17 mouse cellular contexts compared by ENCODE assay signal in genomic region chr4:88011870-88012572, GRCm38 (mm10). TPM values are rescaled to one million over a fixed set of nuclear protein-coding genes. Genes with fewer than 3 reads are reported as not detected.
DNase-seq lines count a peak whose midpoint lies in the region; ATAC-seq and TF ChIP-seq lines count a peak whose summit lies in the region.
"Had no signal": no experiment of that assay in that cellular context is flagged by ENCODE, and none has a peak within 500 bp of the region (broad histone marks: within the 10 kb centered on the region; RNA-seq: fewer than 3 reads in every experiment).

No protein-coding gene starts in this region.

- intact Hi-C loops in heart, postnatal 36 days (cut with DNase I): no loop called here

- TF ChIP-seq CTCF in heart, postnatal 0 days (IDR thresholded peaks at IDR 0.05; ENCODE audit: low read depth): no peak

- DNase-seq in heart, postnatal 0 days (ENCODE audit: low spot score): no peak
- no peak for DNase-seq in heart, postnatal 36 days
- DNase-seq in neural tube, embryonic 10.5 days (ENCODE audit: extremely low spot score, low spot score): no peak
- DNase-seq in limb, embryonic 11.5 days (ENCODE audit: low spot score): peak; percentile 20
- DNase-seq in splenic B cell, adult 2 months (ENCODE audit: low read depth, low spot score): peak; percentile 2
- no peak for DNase-seq in adrenal gland, postnatal 36 days
- DNase-seq in spleen, postnatal 14 days (ENCODE audit: low spot score in 2 of 2): no peak
- DNase-seq: cerebellum, adult 9-11 months; kidney, postnatal 10 days; retina, postnatal 1 day; right cerebral cortex, postnatal 4 days had no signal

- no peak overlapping the region for H3K9ac ChIP-seq in heart, postnatal 0 days (replicated peaks; ENCODE audit: low read depth, low read length)
- H3K9ac ChIP-seq in neural tube, embryonic 12.5 days: no peak overlapping the region
- H3K9ac ChIP-seq in limb, embryonic 11.5 days (ENCODE audit: low read length): no peak overlapping the region
- H3K9ac ChIP-seq: lung, embryonic 15.5 days had no signal

- no peak overlapping the region for H3K27ac ChIP-seq in heart, postnatal 0 days (ENCODE audit: low read depth)
- H3K27ac ChIP-seq in neural tube, embryonic 12.5 days: no peak overlapping the region
- no peak overlapping the region for H3K27ac ChIP-seq in limb, embryonic 11.5 days (replicated peaks; ENCODE audit: low read depth, low read length)
- H3K27ac ChIP-seq: hindbrain, postnatal 0 days; lung, embryonic 15.5 days; midbrain, embryonic 10.5 days had no signal

- peak overlapping the region; percentile 32; the same call in 1 of the 2 replicates for H3K4me2 ChIP-seq in heart, postnatal 0 days (ENCODE audit: low read depth, low read length)
- H3K4me2 ChIP-seq in neural tube, embryonic 12.5 days (replicated peaks): 0 out of 2 replicates have a peak overlapping the region, but pooled peaks have one; percentile 14
- no peak overlapping the region for H3K4me2 ChIP-seq in limb, embryonic 11.5 days (ENCODE audit: low read depth, severe bottlenecking)
- H3K4me2 ChIP-seq: liver, embryonic 11.5 days; lung, embryonic 15.5 days had no signal

- no peak overlapping the region for H3K4me3 ChIP-seq in heart, postnatal 0 days (ENCODE audit: low read depth, low read length)
- no peak overlapping the region for H3K4me3 ChIP-seq in neural tube, embryonic 12.5 days
- no peak overlapping the region for H3K4me3 ChIP-seq in limb, embryonic 11.5 days (ENCODE audit: low read depth, low read length)
- H3K4me3 ChIP-seq: lung, embryonic 15.5 days; midbrain, embryonic 10.5 days had no signal

- 58% methylated on average over 4 of the region's 4 CpGs for WGBS in heart, postnatal 0 days
- WGBS in neural tube, embryonic 12.5 days: 38% methylated on average over 4 of the region's 4 CpGs
- 55% methylated on average over 4 of the region's 4 CpGs for WGBS in limb, embryonic 11.5 days

- no peak for ATAC-seq in heart, postnatal 0 days (ENCODE audit: insufficient read depth, low read depth)
- ATAC-seq in neural tube, embryonic 12.5 days (ENCODE audit: low FRiP score, low read depth): no peak
- ATAC-seq in limb, embryonic 11.5 days (ENCODE audit: insufficient number of reproducible peaks, low FRiP score, low TSS enrichment, low read depth): no peak
- ATAC-seq: hindbrain, postnatal 0 days had no signal

- no peaks in the 10 kb centered on the region for H3K36me3 ChIP-seq in heart, postnatal 0 days (replicated peaks; ENCODE audit: control insufficient read depth, insufficient read depth, low read length)
- H3K36me3 ChIP-seq in neural tube, embryonic 12.5 days: 0 out of 2 replicates have a peak, but pooled peaks cover 2% of the 10 kb centered on the region
- H3K36me3 ChIP-seq in limb, embryonic 11.5 days (ENCODE audit: control insufficient read depth, insufficient read depth, low read length): 0 out of 2 replicates have a peak, but pooled peaks cover 2% of the 10 kb centered on the region
- no peaks in the 10 kb centered on the region for H3K36me3 ChIP-seq in splenic B cell, adult 2 months (ENCODE audit: control insufficient read depth, insufficient read depth, low read length, poor library complexity, severe bottlenecking)

- no peak for TF ChIP-seq EP300 in heart, postnatal 0 days (IDR thresholded peaks at IDR 0.05; ENCODE audit: low read depth)

- no peaks in the 10 kb centered on the region for H3K9me3 ChIP-seq in heart, postnatal 0 days (replicated peaks; ENCODE audit: control insufficient read depth, low read length)
- H3K9me3 ChIP-seq in neural tube, embryonic 12.5 days: no peaks in the 10 kb centered on the region
- H3K9me3 ChIP-seq in limb, embryonic 11.5 days (ENCODE audit: control insufficient read depth, low read length): no peaks in the 10 kb centered on the region
- H3K9me3 ChIP-seq: G1E; lung, embryonic 15.5 days; midbrain, embryonic 10.5 days had no signal

- H3K27me3 ChIP-seq in heart, postnatal 0 days (ENCODE audit: control insufficient read depth, insufficient read depth, low read length): no peaks in the 10 kb centered on the region
- no peaks in the 10 kb centered on the region for H3K27me3 ChIP-seq in neural tube, embryonic 12.5 days (replicated peaks)
- no peaks in the 10 kb centered on the region for H3K27me3 ChIP-seq in limb, embryonic 11.5 days (ENCODE audit: control insufficient read depth, insufficient read depth, low read length)
- no peaks in the 10 kb centered on the region for H3K27me3 ChIP-seq in splenic B cell, adult 2 months (ENCODE audit: control insufficient read depth, insufficient read depth, low read length, poor library complexity, severe bottlenecking)
- H3K27me3 ChIP-seq: lung, embryonic 15.5 days had no signal

- peaks cover 36% of the 10 kb centered on the region for H3K4me1 ChIP-seq in heart, postnatal 0 days (ENCODE audit: control insufficient read depth, insufficient read depth)
- peaks cover 39% of the 10 kb centered on the region for H3K4me1 ChIP-seq in neural tube, embryonic 12.5 days
- peaks cover 16% of the 10 kb centered on the region; the same call in 1 of the 2 replicates for H3K4me1 ChIP-seq in limb, embryonic 11.5 days (ENCODE audit: control insufficient read depth, insufficient read depth, low read length)

RNA-seq across cellular contexts. Expression of gene Mllt3, which starts 21.1 kb away (rescaled TPM):
- 5.1 and 27.2 TPM in 2 replicates for total RNA-seq in heart, postnatal 0 days (2014; rRNA removed; ENCODE audit: low replicate concordance)
- polyA plus RNA-seq in heart, postnatal 0 days (2015; fragmentation: Nextera tagmentation; extraction: Ambion mirVana): 13.5 and 14.6 TPM in 2 replicates
- total RNA-seq in heart, postnatal 36 days (2021): 10 to 100 TPM; 10.5 to 14.9 TPM
- 76.3 and 90.5 TPM in 2 replicates for polyA plus RNA-seq in neural tube, embryonic 12.5 days (2016; fragmentation: Nextera tagmentation; extraction: Ambion mirVana)
- 60.0 and 63.5 TPM in 2 replicates for polyA plus RNA-seq in limb, embryonic 11.5 days (2014; fragmentation: Nextera tagmentation; extraction: Ambion mirVana)
- total RNA-seq in adrenal gland, postnatal 36 days (2021): 10 to 100 TPM; 23.0 to 24.9 TPM

Comparison
In these comparisons a context has a peak if more than half of its experiments do, and no peak if none do; other contexts are left out.
1. DNase-seq: peak in limb, embryonic 11.5 days (single experiment) and splenic B cell, adult 2 months (single experiment); none in heart, postnatal 0 days (single experiment), heart, postnatal 36 days (0 of 2), neural tube, embryonic 10.5 days (single experiment), adrenal gland, postnatal 36 days (0 of 2) and spleen, postnatal 14 days (0 of 2).